Mouse (Mus musculus) spleen, embryonic (tissue): ENCODE measurements at regions not wholly inside any gene's neighbourhood (a gene's known extent, or its start where the extent isn't known, plus 50 kb on each side); places are given as distances from the start of the nearest gene placed in this dataset.
"Not testable (repeated sequence)": the region's sequence is repeated elsewhere in the genome, so short reads cannot be mapped to it uniquely, and the experiment has no call there.

ENCODE experiments used
- CTCF ChIA-PET: fragments of 350-600 bp; sonication (Branson Sonifier 250); formaldehyde crosslinking; loops from one replicate; lab custom pipeline; 2022; lab: Charles Lee

DNA sequence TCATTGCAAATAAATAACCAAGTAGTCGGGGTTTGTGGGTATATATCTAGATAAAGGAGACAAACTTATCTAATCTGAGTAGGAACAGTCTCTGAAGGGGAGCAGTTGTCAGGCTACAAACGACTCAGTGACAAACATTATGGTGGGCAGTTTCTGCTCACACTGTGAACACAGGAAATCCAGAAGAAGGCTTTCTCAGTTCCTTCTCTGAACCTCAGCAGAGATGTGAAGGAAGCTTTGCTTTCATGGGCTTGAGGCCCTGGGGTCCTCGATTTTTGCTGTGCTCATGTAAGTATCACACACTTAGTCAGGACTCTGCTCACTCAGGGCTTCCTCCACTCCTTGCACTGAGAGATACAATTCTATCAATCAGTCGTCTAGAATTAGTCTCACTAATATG is 994.7 kb upstream of the Foxg1 start:
- CTCF ChIA-PET = no interaction called here

DNA sequence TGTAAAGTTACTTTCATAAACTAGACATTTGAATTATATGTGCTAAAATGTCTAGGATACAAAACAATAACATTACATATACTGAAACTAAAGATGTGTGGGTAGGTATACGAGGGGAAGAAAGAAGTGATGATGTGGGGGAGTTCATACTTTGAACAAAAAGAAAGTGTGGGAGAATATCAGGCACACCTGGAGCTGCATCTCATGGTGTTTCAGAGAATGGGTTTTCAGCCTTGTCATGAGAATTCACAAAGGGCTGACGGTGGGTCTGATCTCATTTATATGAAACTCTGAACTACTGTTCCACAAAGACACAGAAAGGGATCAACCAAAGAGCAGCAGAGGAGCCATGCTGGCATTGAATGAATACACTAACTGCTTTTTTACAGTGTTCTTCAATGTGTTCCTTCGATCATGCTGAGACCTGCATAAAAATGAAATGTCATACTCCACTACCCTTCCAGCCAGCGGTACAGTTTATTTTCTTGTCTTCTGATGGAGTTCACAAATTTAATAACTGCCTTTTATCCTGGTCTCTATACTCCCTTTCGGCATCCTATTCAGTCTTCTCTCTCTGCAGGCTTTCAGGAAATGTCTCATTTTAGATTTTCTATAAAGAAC is 994.2 kb upstream of the Foxg1 start:
- CTCF ChIA-PET = no interaction called here

DNA sequence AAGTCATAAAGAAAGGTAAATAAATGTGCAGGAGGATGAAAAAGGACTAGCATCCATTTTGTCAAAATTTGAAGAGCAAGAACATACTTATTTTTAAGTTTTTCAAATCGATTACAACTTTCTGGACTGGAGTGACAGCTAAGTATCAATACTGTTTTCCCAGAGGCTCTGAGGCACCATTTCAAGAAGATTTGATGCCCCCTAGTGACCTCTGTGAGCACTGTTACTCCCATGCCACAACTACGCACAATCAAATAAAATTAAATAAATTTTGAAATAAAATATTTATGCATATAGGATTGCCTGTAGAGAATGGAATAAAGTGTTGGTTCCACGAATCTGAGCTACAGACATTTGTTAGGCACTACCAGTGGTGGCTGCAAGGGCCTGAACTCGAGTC is 991.5 kb upstream of the Foxg1 start:
- CTCF ChIA-PET = no interaction called here

DNA sequence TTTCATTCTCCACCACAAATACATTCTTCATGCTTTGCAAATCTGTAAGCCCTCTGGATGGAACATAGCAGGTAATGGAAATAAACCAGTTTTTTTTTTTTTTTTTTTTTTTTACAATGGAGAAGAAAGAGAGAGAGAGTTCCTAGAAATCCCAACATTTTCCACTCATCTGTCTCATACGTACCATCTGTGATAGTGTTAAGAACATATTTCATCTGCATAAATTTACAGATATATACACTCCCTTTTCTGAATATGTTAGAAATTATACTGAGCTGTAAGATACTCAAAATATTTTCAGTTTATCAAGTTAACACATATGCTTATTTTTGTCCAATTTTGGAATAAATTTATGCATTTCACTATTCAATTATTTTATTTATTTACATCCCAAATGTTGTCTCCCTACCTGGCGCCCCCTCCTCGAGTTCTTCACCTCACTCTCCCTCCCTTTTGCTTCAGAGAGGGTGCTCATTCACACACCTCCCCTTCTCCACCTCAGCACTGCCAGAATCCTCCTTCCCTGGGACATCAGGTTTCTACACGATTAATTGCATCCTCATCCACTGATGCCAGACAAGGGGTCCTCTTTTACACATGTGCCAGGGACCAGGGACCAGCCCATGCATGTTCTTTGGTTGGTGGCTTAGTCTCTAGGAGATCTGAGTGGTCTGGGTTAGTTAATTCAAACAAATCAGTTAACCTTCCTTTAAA is 943.0 kb upstream of the Foxg1 start:
- CTCF ChIA-PET = no interaction called here

DNA sequence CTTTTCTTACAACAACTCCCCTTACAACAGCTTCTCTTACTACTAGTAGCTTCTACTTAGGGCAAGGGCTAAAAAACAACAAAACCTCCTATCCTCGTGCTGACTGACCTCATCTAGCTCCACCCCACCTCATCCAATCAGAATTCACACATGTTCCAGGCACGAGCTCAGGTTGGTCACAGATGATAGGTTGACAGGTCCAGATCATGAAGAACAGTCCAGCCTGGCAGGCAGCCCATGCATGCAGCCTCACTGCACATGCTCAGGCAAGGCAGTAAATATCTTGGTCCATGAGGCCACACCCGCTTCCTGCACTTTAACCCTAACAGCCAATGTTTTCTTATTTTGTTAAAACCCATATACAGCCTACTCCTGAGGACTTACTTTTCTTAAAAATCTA is 933.7 kb upstream of the Foxg1 start:
- CTCF ChIA-PET = not testable (repeated sequence)

DNA sequence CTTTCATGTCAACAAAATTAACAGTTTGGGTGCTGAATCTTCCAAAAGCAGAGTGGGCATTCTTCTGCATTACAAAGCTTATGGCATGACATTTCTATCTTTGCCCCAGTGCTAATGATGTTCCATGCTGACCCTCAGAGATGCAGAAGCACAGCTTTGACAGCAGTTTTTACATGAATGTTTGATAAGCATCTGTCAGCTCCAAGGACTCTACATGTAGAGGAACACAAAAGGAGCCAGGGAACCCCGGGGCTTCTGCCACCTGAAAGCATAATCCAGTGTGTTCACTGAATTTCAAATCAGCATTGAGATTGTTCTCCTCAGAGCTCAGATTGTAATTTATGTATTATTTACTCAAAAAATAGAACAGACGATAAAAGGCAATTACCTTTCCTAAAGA is 920.1 kb upstream of the Foxg1 start:
- CTCF ChIA-PET = no interaction called here

DNA sequence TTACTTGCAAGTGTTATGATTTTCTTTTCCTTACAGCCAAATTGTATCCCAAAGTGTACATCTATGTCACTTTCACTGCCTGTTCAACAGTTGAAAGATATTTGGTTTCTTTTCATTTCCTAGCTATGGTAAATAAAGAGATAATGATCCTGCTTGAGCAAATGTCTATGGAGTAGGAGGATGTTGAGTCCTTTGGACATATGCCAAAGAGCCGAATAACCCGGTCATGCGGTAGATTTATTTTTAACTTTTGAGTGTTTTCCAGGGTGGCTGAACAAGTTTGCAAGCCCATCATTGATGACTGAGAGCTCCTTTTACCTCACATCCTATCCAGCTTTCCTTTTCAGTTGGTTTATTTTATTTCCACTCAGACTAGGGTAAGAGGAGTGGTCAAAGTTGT is 881.7 kb upstream of the Foxg1 start:
- CTCF ChIA-PET = interaction anchor here (0.6 kb wide), 1 partner anchor 304 kb away, joined by 5 read pairs; no protein-coding TSS in a partner anchor

DNA sequence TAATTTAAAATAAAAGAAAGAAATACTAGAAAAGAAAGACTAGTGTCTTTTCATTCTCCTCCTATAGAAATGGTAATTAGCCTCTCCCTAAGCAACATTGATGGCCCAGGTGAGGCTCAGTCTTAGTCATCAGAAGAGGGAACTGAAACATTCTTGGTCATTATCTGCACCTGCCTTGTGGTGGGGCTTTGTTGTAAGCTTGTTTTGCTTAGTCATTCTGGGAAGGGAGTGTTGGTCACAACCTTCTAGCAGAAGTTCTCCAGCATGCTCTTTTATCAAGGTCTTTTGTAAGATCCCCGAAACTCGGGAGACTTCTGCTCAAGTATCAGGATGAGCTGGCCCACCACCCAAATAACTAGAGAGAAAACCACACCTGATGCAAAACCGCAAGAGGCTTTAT is 870.9 kb upstream of the Foxg1 start:
- CTCF ChIA-PET = no interaction called here

DNA sequence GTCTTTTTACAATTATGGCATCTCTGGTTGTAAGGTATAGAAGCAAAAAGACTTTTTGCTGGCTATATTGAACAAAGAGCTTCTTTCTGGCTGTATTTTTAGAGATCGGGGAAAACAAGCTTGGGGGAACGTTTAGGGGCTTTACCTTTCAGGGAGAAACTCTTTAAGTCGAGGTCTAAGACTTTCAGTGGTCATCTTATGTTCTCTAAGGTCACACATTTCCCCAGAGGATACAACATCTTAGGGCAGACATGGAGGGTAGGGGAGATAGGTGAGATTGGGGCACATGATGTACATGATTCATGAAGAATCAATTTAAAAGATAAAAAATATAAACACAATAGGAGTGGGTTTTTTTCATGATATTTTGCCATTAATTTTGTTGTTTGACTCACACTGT is 870.2 kb upstream of the Foxg1 start:
- CTCF ChIA-PET = no interaction called here

DNA sequence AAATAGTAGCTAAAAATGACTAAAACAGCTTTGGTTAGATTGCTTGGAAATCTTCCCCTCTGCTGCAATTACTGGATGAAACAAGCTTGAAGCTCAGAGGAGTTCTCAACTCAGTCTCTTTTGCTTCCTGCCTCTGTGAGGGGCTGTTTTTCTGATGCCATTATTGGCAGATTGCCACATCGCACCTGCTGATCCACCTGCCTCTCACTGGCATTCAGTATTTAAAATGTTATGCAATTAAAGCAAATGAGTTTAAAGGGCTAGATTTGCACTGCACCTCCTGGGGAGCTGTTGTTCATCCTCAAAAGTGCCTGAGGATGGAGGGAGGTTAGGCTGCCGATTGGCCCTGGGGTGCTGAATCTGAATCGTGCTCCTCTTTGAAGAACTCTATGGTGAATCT is 860.5 kb upstream of the Foxg1 start:
- CTCF ChIA-PET = no interaction called here

DNA sequence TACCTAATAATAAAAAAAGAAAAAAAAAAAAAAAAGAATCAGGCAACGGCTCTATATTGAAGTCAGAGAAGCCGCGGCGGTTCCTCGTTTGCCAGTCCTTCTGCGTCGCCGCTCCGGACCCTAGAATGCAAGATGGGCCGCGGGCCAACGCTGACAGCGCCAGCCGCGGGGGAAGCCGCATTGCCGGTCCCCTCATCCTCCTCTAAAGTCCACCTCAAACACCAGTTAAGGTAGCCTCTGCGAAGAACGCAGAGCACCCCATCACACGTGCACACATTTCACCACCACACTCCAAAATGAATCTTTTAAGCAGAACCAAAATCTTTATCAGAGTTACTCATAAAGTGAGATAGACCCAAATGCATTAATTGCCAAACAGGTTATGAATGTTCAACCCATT is 822.8 kb upstream of the Foxg1 start:
- CTCF ChIA-PET = not testable (repeated sequence)

DNA sequence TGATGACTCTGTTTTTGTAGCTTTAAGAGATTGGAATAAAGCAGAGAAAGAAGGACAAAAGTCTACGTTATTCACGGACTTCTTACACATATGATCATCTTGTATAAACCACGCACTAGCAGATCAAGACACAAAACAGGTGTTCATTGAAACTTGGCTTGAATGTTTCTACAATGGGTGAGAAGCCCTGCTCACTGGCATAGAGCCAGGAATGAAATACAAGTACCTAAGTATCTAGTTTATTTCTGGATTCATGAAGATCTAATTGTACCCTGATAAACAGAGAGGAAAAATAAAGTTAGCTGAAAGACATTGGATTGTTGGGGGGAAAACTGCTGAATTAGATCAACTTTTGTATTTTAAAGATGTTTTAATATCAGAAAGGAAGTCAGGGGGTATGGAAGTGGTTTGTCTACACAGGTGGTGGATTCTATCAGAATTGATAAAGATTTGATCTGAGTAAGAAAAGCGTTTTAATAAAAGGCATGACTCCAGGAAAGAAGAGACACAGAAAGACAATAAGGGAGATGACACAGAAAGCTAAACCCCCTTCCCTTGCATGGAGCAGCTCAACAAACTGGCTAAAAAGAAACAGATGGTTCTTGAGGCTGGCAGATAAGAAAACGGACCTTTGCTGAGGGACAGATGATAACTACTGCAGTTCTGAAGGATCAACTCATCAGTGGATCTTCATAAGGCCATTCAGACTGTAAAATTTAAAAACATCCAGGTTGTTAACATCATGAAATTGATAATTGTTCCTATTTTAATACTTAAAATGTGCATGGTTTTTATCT is 777.9 kb upstream of the Foxg1 start:
- CTCF ChIA-PET = no interaction called here

DNA sequence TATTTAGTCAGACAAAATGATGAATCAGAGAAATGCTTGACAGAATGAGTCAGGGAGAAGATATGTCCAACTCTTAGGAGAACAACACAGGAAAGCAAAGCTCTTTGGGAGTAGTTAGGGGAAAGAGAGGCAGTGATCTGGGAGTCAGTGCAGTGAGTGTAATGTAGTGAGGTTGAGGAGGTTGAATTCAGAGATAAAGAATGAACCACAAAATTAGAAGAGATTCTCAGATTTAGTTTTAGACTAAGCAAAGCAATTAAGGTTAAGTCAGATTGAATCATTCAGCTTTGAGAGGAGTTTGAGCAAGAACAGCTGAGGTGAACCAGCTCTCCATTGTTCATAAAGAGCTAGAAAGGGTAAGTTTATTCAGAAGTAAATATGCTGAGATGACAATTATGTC is 777.0 kb upstream of the Foxg1 start:
- CTCF ChIA-PET = no interaction called here

DNA sequence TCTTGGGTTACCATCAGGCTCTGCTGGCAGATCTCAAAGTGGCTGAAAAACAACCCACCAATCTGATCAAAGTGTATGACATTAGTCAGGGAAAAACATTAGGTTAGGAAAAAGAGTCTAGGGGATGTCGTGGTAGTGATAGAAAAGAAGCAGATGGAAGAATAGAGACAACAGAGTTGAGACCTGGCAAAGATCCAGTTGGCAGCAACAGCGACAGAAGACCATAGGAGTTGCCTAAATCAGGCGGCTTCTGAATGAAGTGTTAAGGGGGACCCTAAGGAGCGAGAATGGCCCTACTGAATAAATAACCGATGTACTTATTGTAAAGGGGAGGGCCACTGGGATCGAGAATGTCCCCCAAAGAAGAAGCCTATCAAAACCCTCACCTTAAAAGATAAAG is 773.1 kb upstream of the Foxg1 start:
- CTCF ChIA-PET = no interaction called here

DNA sequence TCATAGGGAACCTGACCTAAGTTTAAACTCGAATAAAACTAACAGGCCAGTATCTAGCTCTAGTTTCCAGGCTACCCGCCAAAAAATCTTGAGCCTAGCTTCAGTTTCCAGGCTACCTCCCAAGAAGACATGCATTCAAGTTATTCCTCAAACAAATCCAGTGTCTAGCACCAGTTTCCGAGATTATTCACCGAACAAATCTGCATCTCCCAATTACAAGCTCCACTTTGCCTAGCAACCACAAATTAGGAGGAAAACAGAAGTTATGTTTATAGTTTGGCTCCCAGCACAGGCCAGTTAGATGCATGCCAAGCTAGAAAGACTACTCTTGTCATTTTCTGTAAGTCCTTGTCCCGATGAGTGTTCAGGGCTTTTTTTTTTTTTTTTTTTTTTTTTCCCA is 770.4 kb upstream of the Foxg1 start:
- CTCF ChIA-PET = no interaction called here

DNA sequence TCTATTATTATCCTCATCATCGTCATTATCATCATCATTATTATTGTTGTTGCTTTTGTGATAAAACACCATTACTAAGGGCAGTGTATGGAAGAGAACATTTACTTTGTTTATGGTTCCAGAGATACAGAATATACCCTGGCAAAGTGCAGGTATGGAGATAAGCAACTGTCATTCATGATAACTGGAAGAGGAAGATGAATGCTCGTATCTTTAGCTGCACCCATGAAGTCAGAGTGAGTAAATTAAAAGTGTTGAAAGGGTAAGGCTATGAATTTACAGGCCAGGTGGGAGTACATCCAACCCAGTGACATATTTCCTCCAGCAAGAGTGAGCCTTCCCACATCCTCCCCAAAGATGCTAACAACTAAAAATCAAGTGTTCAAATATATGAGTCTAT is 766.1 kb upstream of the Foxg1 start:
- CTCF ChIA-PET = no interaction called here

DNA sequence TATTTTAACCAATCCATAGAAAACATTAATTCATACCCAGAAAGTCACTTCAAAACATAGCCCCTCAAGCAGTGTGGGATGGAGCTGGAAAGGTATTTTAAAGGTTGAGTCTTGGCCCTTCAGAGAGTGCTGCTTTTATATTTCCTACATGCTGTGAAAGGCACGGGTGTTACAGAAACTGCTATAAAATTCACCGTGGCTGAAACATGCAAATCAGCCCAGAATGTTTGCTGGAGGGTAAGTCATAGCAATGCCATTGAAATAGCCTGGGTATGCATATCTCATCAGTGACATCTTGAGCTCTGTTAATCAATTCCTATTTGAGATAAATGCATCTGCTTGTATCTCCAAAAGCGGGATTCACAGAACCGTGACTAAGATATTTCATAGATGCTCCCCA is 748.9 kb upstream of the Foxg1 start:
- CTCF ChIA-PET = no interaction called here

DNA sequence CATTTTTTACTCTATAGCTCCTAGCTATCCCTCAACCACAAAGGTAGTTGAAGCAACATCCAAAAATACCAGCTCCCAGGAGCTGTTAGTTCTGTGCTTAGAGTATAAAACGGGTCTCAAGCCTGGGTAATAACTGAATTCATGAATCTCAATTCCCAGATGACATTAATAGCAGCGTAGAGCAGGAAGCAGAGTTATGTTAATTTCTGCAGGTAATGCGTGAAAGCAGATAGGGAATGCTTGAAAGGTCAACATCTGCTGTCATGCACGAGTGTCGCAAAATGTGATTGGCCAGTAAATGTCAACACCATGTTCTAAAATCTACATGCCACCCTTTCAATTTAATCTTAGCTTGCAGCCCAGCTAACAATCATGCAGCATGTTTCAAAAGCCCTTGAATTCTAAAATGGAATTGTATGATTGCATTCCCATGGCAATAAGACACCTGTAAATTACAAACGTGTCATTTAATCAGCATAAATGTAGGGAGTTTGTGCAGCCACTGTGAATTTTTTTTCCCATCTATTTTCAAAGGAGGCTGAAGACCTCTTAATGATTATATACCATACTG is 747.7 kb upstream of the Foxg1 start:
- CTCF ChIA-PET = no interaction called here

DNA sequence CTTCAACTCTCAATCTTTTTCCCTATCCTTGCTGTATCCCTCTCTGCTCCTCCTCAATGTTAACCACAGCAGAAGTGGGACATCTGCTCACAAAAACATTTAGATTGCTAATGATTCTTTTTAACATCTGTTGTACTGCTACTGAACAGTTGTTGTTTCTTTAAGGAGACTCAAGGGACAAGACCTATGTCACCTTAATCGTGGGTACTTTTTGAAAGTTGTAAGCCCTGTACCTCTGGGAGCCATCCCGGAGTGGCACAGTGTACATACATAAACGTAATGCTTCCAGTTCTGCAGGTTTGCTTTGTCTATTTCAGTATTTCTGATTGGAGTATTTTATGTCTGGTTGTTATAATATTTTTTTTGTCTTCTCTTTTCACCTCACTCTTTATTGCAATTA is 740.5 kb upstream of the Foxg1 start:
- CTCF ChIA-PET = no interaction called here

DNA sequence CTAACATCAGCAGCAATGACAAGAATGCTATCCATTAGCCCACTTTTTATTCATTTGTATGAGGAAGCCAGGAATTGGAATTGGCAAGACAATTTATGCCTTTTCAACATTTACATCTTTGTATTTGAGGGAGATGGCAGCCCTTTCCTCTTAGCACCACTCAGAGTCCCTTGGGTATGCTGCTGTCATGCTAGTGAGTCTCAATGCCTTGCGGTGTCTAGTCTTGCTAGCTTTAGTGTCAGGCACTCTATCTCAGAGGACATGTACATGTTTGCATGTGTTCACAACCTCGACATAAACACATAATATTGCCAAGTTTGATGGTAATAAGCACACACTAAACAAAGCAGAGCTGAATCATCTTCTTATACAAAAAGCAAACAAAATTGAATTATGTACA is 737.3 kb upstream of the Foxg1 start:
- CTCF ChIA-PET = no interaction called here

DNA sequence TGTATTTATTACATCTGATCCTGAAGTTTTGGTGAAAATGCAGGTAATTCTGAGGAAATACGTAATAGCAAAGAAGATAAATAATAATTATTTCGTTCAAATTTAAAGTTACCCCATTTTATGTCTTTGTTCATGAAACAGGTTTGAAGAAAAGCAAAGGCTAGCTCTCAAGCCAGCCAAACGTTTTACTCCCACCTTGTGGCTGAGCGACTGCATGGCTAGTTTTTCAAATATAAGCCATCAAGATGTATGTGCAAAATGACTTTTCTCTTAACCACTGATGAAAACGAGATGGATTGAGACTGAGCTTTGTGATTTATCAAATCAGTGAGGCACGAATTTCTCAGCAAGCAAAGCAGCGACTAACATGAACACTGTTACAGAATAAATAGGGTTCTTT is 736.5 kb upstream of the Foxg1 start:
- CTCF ChIA-PET = no interaction called here

DNA sequence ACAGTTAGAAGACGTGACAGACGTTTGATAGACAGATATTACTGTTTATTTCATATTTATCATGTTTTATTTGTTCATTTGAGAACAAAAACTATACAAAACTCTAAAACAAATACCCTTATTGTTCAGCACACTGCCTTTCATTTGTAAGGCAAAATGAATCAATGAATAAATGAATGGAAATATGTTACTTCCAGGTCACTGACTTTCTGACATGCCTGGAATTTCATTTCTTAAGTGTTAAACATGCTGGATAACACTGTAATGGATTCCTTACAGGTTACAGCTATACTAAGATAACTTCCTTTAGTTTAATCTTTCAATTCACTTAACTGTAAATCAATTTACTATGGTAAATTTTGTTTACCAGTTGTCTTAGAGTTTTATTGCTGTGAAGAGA is 707.3 kb upstream of the Foxg1 start:
- CTCF ChIA-PET = no interaction called here

DNA sequence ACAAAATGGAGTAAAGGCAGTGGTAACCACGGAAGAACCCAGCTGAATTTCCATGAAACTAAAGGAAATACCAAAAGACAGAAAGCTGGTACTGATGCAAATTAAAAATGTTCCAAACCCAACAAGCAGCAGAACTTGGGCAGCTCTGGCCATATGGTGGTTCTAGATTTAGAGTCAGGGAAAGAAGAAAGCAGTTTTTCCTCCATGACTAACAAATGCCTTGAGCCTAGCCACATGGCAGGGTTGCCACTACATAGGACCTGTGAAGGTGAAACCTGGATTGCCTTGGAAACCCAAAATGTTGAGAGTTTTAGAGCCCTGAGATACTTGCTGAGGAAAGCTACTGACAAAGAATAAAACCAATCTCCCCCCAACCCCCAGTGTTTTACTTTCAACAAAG is 701.5 kb upstream of the Foxg1 start:
- CTCF ChIA-PET = no interaction called here
